ENCODE assay signal across 22 mouse cellular contexts in genomic region chr11:94215581-94215980, GRCm38 (mm10). TPM values are rescaled to one million over a fixed set of nuclear protein-coding genes. Genes with fewer than 3 reads are reported as not detected.
A peak's percentile ranks its signal among the peaks of the same experiment; 100 is the strongest.
DNase-seq lines count a peak whose midpoint lies in the region; ATAC-seq and TF ChIP-seq lines count a peak whose summit lies in the region.
"Had no signal": no experiment of that assay in that cellular context is flagged by ENCODE, and none has a peak within 500 bp of the region (broad histone marks: within the 10 kb centered on the region; RNA-seq: fewer than 3 reads in every experiment).

No protein-coding gene starts in this region.

- no peaks in the 10 kb centered on the region for H3K27me3 ChIP-seq in heart, postnatal 0 days (ENCODE audit: control insufficient read depth, insufficient read depth, low read length)
- H3K27me3 ChIP-seq in neural tube, embryonic 13.5 days, result no peaks in the 10 kb centered on the region
- H3K27me3 ChIP-seq: CH12.LX; embryonic facial prominence, embryonic 15.5 days had no signal

- ATAC-seq in heart, postnatal 0 days (ENCODE audit: insufficient read depth, low read depth), result no peak
- no peak for ATAC-seq in neural tube, embryonic 13.5 days (ENCODE audit: low read depth)
- ATAC-seq: intestine, embryonic 16.5 days had no signal

- no peak for TF ChIP-seq CTCF in heart, postnatal 0 days (IDR thresholded peaks at IDR 0.05; ENCODE audit: low read depth)
- no peak for TF ChIP-seq CTCF in left cerebral cortex, adult 2 months (IDR thresholded peaks at IDR 0.05)

- intact Hi-C loops in heart, postnatal 14 days (cut with DNase I), result loop anchor here (10.0 kb wide), 1 partner anchor 261 kb away; the partner anchor contains the start of gene Nme2
- intact Hi-C loops in left cerebral cortex, adult 2 months (cut with DNase I), result loop anchor here (10.0 kb wide), 1 partner anchor 331 kb away; the partner anchor contains the start of genes Mbtd1 and Utp18
- intact Hi-C loops in left cerebral cortex, postnatal 4 days (cut with DNase I), result no loop called here

- peaks cover 16% of the 10 kb centered on the region for H3K36me3 ChIP-seq in heart, postnatal 0 days (replicated peaks; ENCODE audit: control insufficient read depth, insufficient read depth, low read length)
- H3K36me3 ChIP-seq in neural tube, embryonic 13.5 days, result peaks cover 14% of the 10 kb centered on the region

- no peak overlapping the region for H3K4me3 ChIP-seq in heart, postnatal 0 days (ENCODE audit: low read depth, low read length)
- peak overlapping the region; percentile 2; the same call in 1 of the 2 replicates for H3K4me3 ChIP-seq in left cerebral cortex, adult 2 months
- H3K4me3 ChIP-seq in brown adipose tissue, adult 24 weeks (ENCODE audit: insufficient read depth, low read depth, low read length), result peak overlapping the region; percentile 4; the same call in 1 of the 2 replicates
- peak overlapping the region; percentile 13; the same call in 1 of the 2 replicates for H3K4me3 ChIP-seq in neural tube, embryonic 13.5 days
- H3K4me3 ChIP-seq: embryonic facial prominence, embryonic 15.5 days; heart, adult 2 months; megakaryocyte, embryonic 14.5 days had no signal

- WGBS in heart, postnatal 0 days, result 89% methylated on average over 3 of the region's 3 CpGs
- 63% methylated on average over 3 of the region's 3 CpGs for WGBS in neural tube, embryonic 13.5 days

- no peaks in the 10 kb centered on the region for H3K9me3 ChIP-seq in heart, postnatal 0 days (replicated peaks; ENCODE audit: control insufficient read depth, low read length)
- no peaks in the 10 kb centered on the region for H3K9me3 ChIP-seq in neural tube, embryonic 13.5 days
- H3K9me3 ChIP-seq: embryonic facial prominence, embryonic 15.5 days; megakaryocyte, embryonic 14.5 days had no signal

- 0 out of 2 replicates have a peak overlapping the region, but pooled peaks have one; percentile 11 for H3K27ac ChIP-seq in heart, postnatal 0 days (ENCODE audit: low read depth)
- H3K27ac ChIP-seq in left cerebral cortex, adult 2 months, result no peak overlapping the region
- H3K27ac ChIP-seq in brown adipose tissue, adult 24 weeks (replicated peaks; ENCODE audit: low read depth, low read length), result no peak overlapping the region
- H3K27ac ChIP-seq in neural tube, embryonic 13.5 days (replicated peaks), result no peak overlapping the region
- H3K27ac ChIP-seq: embryonic facial prominence, embryonic 15.5 days; heart, adult 2 months had no signal

- no peak overlapping the region for H3K9ac ChIP-seq in heart, postnatal 0 days (replicated peaks; ENCODE audit: low read depth, low read length)
- 0 out of 2 replicates have a peak overlapping the region, but pooled peaks have one; percentile 47 for H3K9ac ChIP-seq in neural tube, embryonic 13.5 days
- H3K9ac ChIP-seq: embryonic facial prominence, embryonic 15.5 days had no signal

- no peak for TF ChIP-seq EP300 in heart, postnatal 0 days (IDR thresholded peaks at IDR 0.05; ENCODE audit: low read depth)

- no peak for DNase-seq in heart, postnatal 0 days (ENCODE audit: low spot score)
- no peak for DNase-seq in heart, postnatal 14 days
- no peak for DNase-seq in left cerebral cortex, adult 2 months (ENCODE audit: extremely low spot score in 1 of 2, low spot score in 2 of 2)
- DNase-seq in left cerebral cortex, postnatal 4 days, result no peak
- no peak for DNase-seq in right cerebral cortex, postnatal 10 days (ENCODE audit: low spot score in 2 of 2)
- DNase-seq: adrenal gland, postnatal 36 days; cerebellum, adult 2 months; cerebellum, postnatal 36 days; gastrocnemius, postnatal 14 days; layer of hippocampus, postnatal 36 days; liver; lung, adult 18-20 months; right cerebral cortex, postnatal 25 days; thymus, postnatal 4 days had no signal

- H3K4me1 ChIP-seq in heart, postnatal 0 days (ENCODE audit: control insufficient read depth, insufficient read depth), result 0 out of 2 replicates have a peak, but pooled peaks cover 3% of the 10 kb centered on the region
- H3K4me1 ChIP-seq in brown adipose tissue, adult 24 weeks (ENCODE audit: control insufficient read depth, insufficient read depth, insufficient read length, low read length), result no peaks in the 10 kb centered on the region
- peaks cover 34% of the 10 kb centered on the region for H3K4me1 ChIP-seq in neural tube, embryonic 13.5 days (replicated peaks)

- H3K4me2 ChIP-seq in heart, postnatal 0 days (ENCODE audit: low read depth, low read length), result no peak overlapping the region
- peak overlapping the region; percentile 35 for H3K4me2 ChIP-seq in neural tube, embryonic 13.5 days
- H3K4me2 ChIP-seq: embryonic facial prominence, embryonic 15.5 days had no signal

RNA-seq across cellular contexts. Expression of gene Tob1, which starts 4.3 kb away (rescaled TPM):
- total RNA-seq in heart, postnatal 0 days (2014; rRNA removed; ENCODE audit: low replicate concordance), result 20.3 and 42.6 TPM in 2 replicates
- 69.3 and 72.5 TPM in 2 replicates for polyA plus RNA-seq in heart, postnatal 0 days (2015; fragmentation: Nextera tagmentation; extraction: Ambion mirVana)
- total RNA-seq in heart, postnatal 14 days (2021), result 10 to 100 TPM; 64.1 to 67.6 TPM
- total RNA-seq in left cerebral cortex, adult 2 months (2021), result 10 to 100 TPM; 42.4 to 47.9 TPM
- total RNA-seq in left cerebral cortex, postnatal 4 days (2021), result 10 to 100 TPM; 27.3 to 28.3 TPM
- polyA plus RNA-seq in brown adipose tissue, adult 24 weeks (2012; ENCODE audit: insufficient read depth, insufficient read length, missing spikeins), result 172 and 175 TPM in 2 replicates
- 32.5 and 37.6 TPM in 2 replicates for polyA plus RNA-seq in neural tube, embryonic 13.5 days (2015; fragmentation: Nextera tagmentation; extraction: Ambion mirVana)

RNA-seq across cellular contexts. Expression of gene Wfikkn2, which starts 30.2 kb away (rescaled TPM):
- 0.76 and 2.7 TPM in 2 replicates for total RNA-seq in heart, postnatal 0 days (2014; rRNA removed; ENCODE audit: low replicate concordance)
- polyA plus RNA-seq in heart, postnatal 0 days (2015; fragmentation: Nextera tagmentation; extraction: Ambion mirVana), result 1.6 and 1.7 TPM in 2 replicates
- total RNA-seq in heart, postnatal 14 days (2021), result 1 to 10 TPM; 1.5 to 1.8 TPM
- 1 to 10 TPM; 1.3 to 1.6 TPM for total RNA-seq in left cerebral cortex, adult 2 months (2021)
- total RNA-seq in left cerebral cortex, postnatal 4 days (2021), result 1 to 10 TPM; 1.0 to 1.8 TPM
- 0.28 and 0.54 TPM in 2 replicates for polyA plus RNA-seq in brown adipose tissue, adult 24 weeks (2012; ENCODE audit: insufficient read depth, insufficient read length, missing spikeins)
- polyA plus RNA-seq in neural tube, embryonic 13.5 days (2015; fragmentation: Nextera tagmentation; extraction: Ambion mirVana), result 3.3 and 5.1 TPM in 2 replicates
- total RNA-seq: MEL had no signal
